Mouse (Mus musculus): Measurements from ENCODE around the gene Eya2.

Eya2 gene

DNA sequence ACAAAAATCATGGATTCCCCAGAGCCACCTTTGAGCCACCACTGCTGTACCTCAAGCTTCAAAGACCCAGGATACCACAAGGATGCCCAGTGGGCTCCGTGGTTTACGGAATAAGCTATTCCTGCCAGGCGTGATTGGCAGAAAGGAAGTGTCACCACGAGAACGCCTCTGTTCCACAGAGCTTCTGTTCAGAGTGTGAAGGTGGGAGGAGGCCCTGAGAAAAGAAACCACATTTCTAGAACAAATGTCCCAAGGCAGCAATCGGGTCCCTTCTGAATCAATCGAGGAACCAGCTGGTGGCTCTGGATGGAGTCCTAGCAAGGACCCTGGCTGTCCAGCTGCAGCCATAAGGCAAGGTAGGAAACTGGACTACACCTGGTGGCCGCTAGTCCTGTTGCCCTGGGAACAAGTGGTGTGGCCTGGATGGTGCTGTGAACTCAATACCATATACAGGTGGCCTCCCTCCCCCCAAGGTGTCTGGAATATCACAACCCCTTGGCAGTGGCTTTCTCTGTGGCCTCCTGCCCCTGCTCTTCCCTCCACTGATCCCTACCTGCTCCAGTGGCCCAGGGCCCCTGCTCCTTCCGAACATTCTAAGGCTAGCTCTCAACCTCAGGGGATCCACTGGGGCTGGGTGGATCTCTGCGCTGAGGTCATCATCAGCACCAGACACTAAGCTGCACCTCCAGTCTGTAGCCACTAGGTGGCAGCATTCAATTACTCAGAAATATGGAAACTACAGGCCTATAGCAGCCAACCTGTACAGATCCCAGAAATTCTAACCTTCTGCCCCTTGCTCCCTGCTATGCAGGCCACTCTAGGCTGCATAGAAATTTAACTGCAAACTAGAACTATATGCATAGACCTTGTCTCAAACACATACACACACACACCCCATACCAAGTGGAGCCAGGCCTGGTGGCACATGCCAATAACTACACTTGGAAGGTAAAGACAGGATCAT is 224.4 kb downstream of the Eya2 start:
- DNase-seq (ENCODE audit: low spot score in 2 of 2): peak; percentile 78 to 87

DNA sequence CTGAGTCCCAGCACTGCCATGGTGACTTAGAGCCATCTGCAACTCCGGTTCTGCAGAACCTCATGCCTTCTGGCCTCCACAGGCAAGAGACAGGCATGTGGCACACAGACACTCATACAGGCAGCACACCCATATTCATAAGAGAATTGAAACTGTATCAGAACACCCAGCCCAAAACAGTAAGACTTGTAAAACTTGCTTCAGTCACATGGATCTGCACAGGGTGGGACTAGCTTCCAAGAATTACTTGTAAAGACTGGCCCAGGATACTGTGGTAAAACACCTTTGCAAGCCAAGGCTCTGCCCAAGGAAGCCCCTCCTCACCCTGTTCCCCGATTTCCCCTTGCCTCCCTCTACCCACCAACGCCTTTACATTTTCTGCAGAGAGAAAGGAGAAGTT is 225.2 kb downstream of the Eya2 start:
- DNase-seq (ENCODE audit: low spot score in 2 of 2): no peak

DNA sequence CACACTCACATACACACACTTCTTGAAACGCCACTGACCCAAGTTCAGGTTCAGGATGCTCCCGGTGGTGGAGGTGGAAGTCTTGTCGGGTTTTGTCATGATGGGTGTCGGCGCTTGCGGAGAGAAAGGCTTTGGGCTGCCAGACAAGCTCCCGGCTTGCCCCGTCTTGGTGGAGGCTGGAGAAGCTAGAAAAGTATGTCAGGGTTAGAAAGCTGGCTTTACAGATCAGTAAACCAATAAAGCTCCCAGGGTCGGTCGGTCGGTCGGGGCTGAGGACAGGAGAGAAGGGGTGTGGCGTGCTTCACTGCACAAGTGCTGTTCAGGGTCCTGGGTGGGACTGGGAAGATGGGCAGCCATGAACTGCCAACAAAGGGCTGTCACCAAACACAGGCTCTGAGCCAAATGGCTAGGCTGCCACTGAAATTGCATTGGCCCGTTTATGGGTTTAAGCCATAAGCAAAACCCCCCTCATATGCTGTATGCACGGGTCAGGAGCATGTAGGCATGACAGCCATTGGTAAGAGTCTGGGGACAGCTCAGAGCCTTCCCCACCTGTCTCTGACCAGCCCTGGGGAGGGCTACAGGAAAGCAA is 225.8 kb downstream of the Eya2 start:
- no peak for DNase-seq (ENCODE audit: low spot score in 2 of 2)
